Mouse (Mus musculus): ENCODE measurements around the gene Crat.

Crat gene

GRCm38 (mm10) chr2:30407221-30407620 lies 8.4 kb downstream of the Crat start:
- no peak for DNase-seq (ENCODE audit: low spot score in 2 of 2)

- no peak for DNase-seq (ENCODE audit: low spot score in 2 of 2)
These were observed 11.7 kb downstream of the Crat start for GRCm38 (mm10) chr2:30403870-30404269.

GRCm38 (mm10) chr2:30402843-30403242 lies 12.8 kb downstream of the Crat start:
- no peak for DNase-seq (ENCODE audit: low spot score in 2 of 2)

- no peak for DNase-seq (ENCODE audit: low spot score in 2 of 2)
These were observed 13.2 kb downstream of the Crat start for GRCm38 (mm10) chr2:30402351-30402826.

- no peak for DNase-seq (ENCODE audit: low spot score in 2 of 2)
These were observed 14.0 kb downstream of the Crat start for GRCm38 (mm10) chr2:30401581-30401980.

- DNase-seq (ENCODE audit: low spot score in 2 of 2), result no peak
These were observed 16.1 kb downstream of the Crat start for GRCm38 (mm10) chr2:30399191-30400171.

GRCm38 (mm10) chr2:30397986-30398512 lies 17.6 kb downstream of the Crat start:
- DNase-seq (ENCODE audit: low spot score in 2 of 2), result no peak

- no peak for DNase-seq (ENCODE audit: low spot score in 2 of 2)
These were observed 19.4 kb downstream of the Crat start for GRCm38 (mm10) chr2:30396246-30396645.

- DNase-seq (ENCODE audit: low spot score in 2 of 2), result no peak
These were observed 19.9 kb downstream of the Crat start for GRCm38 (mm10) chr2:30395757-30396156.

GRCm38 (mm10) chr2:30393370-30393656 lies 22.3 kb downstream of the Crat start:
- DNase-seq (ENCODE audit: low spot score in 2 of 2), result no peak

GRCm38 (mm10) chr2:30392577-30393369 lies 22.8 kb downstream of the Crat start:
- DNase-seq (ENCODE audit: low spot score in 2 of 2), result no peak

GRCm38 (mm10) chr2:30392114-30392576 lies 23.5 kb downstream of the Crat start, which contains the start of gene Dolpp1:
TSS of gene Dolpp1 (plus strand) at chr2:30392254.
- peak; percentile 99 for DNase-seq (ENCODE audit: low spot score in 2 of 2)

GRCm38 (mm10) chr2:30389000-30389399 lies 26.6 kb downstream of the Crat start:
- DNase-seq (ENCODE audit: low spot score in 2 of 2), result no peak

- DNase-seq (ENCODE audit: low spot score in 2 of 2), result no peak
These were observed 28.7 kb downstream of the Crat start for GRCm38 (mm10) chr2:30386913-30387312.

GRCm38 (mm10) chr2:30385591-30385990 lies 30.0 kb downstream of the Crat start:
- no peak for DNase-seq (ENCODE audit: low spot score in 2 of 2)

GRCm38 (mm10) chr2:30384814-30385213 lies 30.8 kb downstream of the Crat start:
- no peak for DNase-seq (ENCODE audit: low spot score in 2 of 2)

- DNase-seq (ENCODE audit: low spot score in 2 of 2), result peak in 1 of 2 experiments; percentile 12
These were observed 34.3 kb downstream of the Crat start for GRCm38 (mm10) chr2:30381377-30381725.

GRCm38 (mm10) chr2:30380564-30381376 lies 34.8 kb downstream of the Crat start:
- DNase-seq (ENCODE audit: low spot score in 2 of 2), result no peak

- no peak for DNase-seq (ENCODE audit: low spot score in 2 of 2)
These were observed 36.3 kb downstream of the Crat start for GRCm38 (mm10) chr2:30379307-30379706.

GRCm38 (mm10) chr2:30377721-30378120 lies 37.9 kb downstream of the Crat start:
- DNase-seq (ENCODE audit: low spot score in 2 of 2), result no peak

- no peak for DNase-seq (ENCODE audit: low spot score in 2 of 2)
These were observed 39.7 kb downstream of the Crat start for GRCm38 (mm10) chr2:30375893-30376292.
